16 mouse cellular contexts compared by ENCODE assay signal in the genomic region with DNA sequence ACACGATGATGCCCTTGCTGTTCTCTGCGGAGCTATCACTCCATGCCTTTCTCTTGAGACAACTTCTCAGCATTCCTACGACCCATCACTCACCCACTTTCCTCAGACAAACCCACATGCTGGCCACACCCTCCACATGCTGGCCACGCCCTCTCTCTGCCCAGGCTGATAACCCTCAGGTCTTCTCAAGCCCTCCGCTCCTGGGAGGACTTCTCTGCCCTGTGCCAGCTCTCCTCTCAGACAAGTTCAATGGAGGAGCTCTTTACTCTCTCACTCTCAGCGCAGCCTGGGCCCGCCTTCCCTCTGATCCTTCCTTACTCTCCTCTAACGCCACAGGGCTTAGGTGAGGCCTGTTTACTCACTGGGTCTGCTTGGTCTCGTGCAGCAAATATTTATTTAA. TPM values are rescaled to one million over a fixed set of nuclear protein-coding genes. Genes with fewer than 3 reads are reported as not detected.
DNase-seq lines count a peak whose midpoint lies in the region; ATAC-seq and TF ChIP-seq lines count a peak whose summit lies in the region.
"Had no signal": no experiment of that assay in that cellular context is flagged by ENCODE, and none has a peak within 500 bp of the region (broad histone marks: within the 10 kb centered on the region; RNA-seq: fewer than 3 reads in every experiment).

No protein-coding gene starts in this region.

- no peak for TF ChIP-seq CTCF in E14TG2a.4 (conservative IDR thresholded peaks at IDR 0.05; ENCODE audit: low read length)

- H3K9me3 ChIP-seq in E14TG2a.4 (ENCODE audit: low read length) (no peaks in the 10 kb centered on the region), ES-E14 (ENCODE audit: control insufficient read depth, insufficient read depth, low read depth, low read length) (no peaks in the 10 kb centered on the region)
- H3K9me3 ChIP-seq in erythroblast, embryonic 14.5 days (ENCODE audit: control insufficient read depth, low read length), result peaks cover 5% of the 10 kb centered on the region; the same call in 1 of the 2 replicates
- H3K9me3 ChIP-seq in forebrain, embryonic 16.5 days (ENCODE audit: control insufficient read depth, low read length), result peaks cover 6% of the 10 kb centered on the region
- peaks cover 3% of the 10 kb centered on the region; the same call in 1 of the 2 replicates for H3K9me3 ChIP-seq in hindbrain, embryonic 13.5 days
- H3K9me3 ChIP-seq: forebrain, embryonic 12.5 days; limb, embryonic 13.5 days had no signal

- 0 out of 2 replicates have a peak overlapping the region, but pooled peaks have one; percentile 2 for H3K27ac ChIP-seq in ES-E14 (ENCODE audit: insufficient read depth, low read depth, low read length, poor library complexity, severe bottlenecking)
- no peak overlapping the region for H3K27ac ChIP-seq in forebrain, embryonic 16.5 days (ENCODE audit: low read length)
- H3K27ac ChIP-seq in hindbrain, embryonic 13.5 days, result no peak overlapping the region
- H3K27ac ChIP-seq: forebrain, embryonic 12.5 days; hindbrain, embryonic 14.5 days; limb, embryonic 13.5 days; neural tube, embryonic 15.5 days had no signal

- in situ Hi-C loops in ES-E14 (cut with MboI; ENCODE audit: low sequenced_read_pairs in 2 of 2, unreplicated experiment in 2 of 2), result no loop called here

- 57% methylated on average over 9 of the region's 9 CpGs for WGBS in forebrain, embryonic 16.5 days
- 59% methylated on average over 9 of the region's 9 CpGs for WGBS in hindbrain, embryonic 13.5 days

- H3K4me3 ChIP-seq in E14TG2a.4 (replicated peaks; ENCODE audit: low read length) (peak overlapping the region; percentile 37), ES-E14 (ENCODE audit: insufficient read depth in 1 of 2, low read depth in 1 of 2, low read length in 2 of 2, poor library complexity in 1 of 2, severe bottlenecking in 1 of 2) (no peak overlapping the region)
- H3K4me3 ChIP-seq in erythroblast, embryonic 14.5 days (replicated peaks), result peak overlapping the region; percentile 63
- no peak overlapping the region for H3K4me3 ChIP-seq in forebrain, embryonic 16.5 days (replicated peaks; ENCODE audit: low read length)
- H3K4me3 ChIP-seq in hindbrain, embryonic 13.5 days, result no peak overlapping the region
- H3K4me3 ChIP-seq: forebrain, embryonic 12.5 days; limb, embryonic 13.5 days; neural tube, embryonic 15.5 days had no signal

- peak overlapping the region; percentile 47; the same call in 1 of the 2 replicates for H3K9ac ChIP-seq in ES-E14 (ENCODE audit: insufficient read depth, low read depth, low read length, poor library complexity, severe bottlenecking)
- H3K9ac ChIP-seq in forebrain, embryonic 16.5 days (replicated peaks; ENCODE audit: low read depth, low read length), result no peak overlapping the region
- H3K9ac ChIP-seq in hindbrain, embryonic 13.5 days, result no peak overlapping the region
- H3K9ac ChIP-seq: forebrain, embryonic 12.5 days; hindbrain, embryonic 14.5 days; limb, embryonic 13.5 days; neural tube, embryonic 15.5 days had no signal

- no peak overlapping the region for H3K4me2 ChIP-seq in forebrain, embryonic 16.5 days (ENCODE audit: low read length)
- H3K4me2 ChIP-seq in hindbrain, embryonic 13.5 days, result no peak overlapping the region
- H3K4me2 ChIP-seq: forebrain, embryonic 12.5 days; hindbrain, embryonic 14.5 days; limb, embryonic 13.5 days; neural tube, embryonic 15.5 days had no signal

- DNase-seq in ES-E14 (ENCODE audit: low read depth, low spot score), result no peak
- DNase-seq in kidney, postnatal 10 days, result no peak
- DNase-seq in kidney, adult 8-10 months, result no peak
- DNase-seq: adrenal gland, postnatal 36 days; cerebellum, adult 8-10 months; kidney, postnatal 25 days had no signal

- ATAC-seq in megakaryocyte progenitor cell, adult 5-6 weeks (replicated peaks; ENCODE audit: poor library complexity), result peak; percentile 94
- ATAC-seq in forebrain, embryonic 16.5 days, result no peak
- no peak for ATAC-seq in hindbrain, embryonic 13.5 days (ENCODE audit: low FRiP score)

- no peaks in the 10 kb centered on the region for H3K27me3 ChIP-seq in E14TG2a.4 (ENCODE audit: insufficient read depth, low read length)
- H3K27me3 ChIP-seq in erythroblast, embryonic 14.5 days (ENCODE audit: control insufficient read depth), result peaks cover 14% of the 10 kb centered on the region
- H3K27me3 ChIP-seq in forebrain, embryonic 16.5 days (replicated peaks; ENCODE audit: control insufficient read depth, insufficient read depth, low read length), result no peaks in the 10 kb centered on the region
- no peaks in the 10 kb centered on the region for H3K27me3 ChIP-seq in hindbrain, embryonic 13.5 days
- H3K27me3 ChIP-seq: neural tube, embryonic 15.5 days had no signal

- no peaks in the 10 kb centered on the region for H3K36me3 ChIP-seq in E14TG2a.4 (ENCODE audit: insufficient read depth, low read length)
- no peaks in the 10 kb centered on the region for H3K36me3 ChIP-seq in ES-E14 (ENCODE audit: control insufficient read depth, insufficient read depth, low read length, poor library complexity, severe bottlenecking)
- H3K36me3 ChIP-seq in erythroblast, embryonic 14.5 days (ENCODE audit: control insufficient read depth), result no peaks in the 10 kb centered on the region; the same call in 1 of the 2 replicates
- no peaks in the 10 kb centered on the region for H3K36me3 ChIP-seq in forebrain, embryonic 16.5 days (ENCODE audit: control insufficient read depth, insufficient read depth)
- H3K36me3 ChIP-seq in hindbrain, embryonic 13.5 days, result no peaks in the 10 kb centered on the region
- H3K36me3 ChIP-seq: forebrain, embryonic 12.5 days; limb, embryonic 13.5 days; neural tube, embryonic 15.5 days had no signal

- peaks cover 53% of the 10 kb centered on the region for H3K4me1 ChIP-seq in E14TG2a.4 (replicated peaks; ENCODE audit: low read depth, low read length)
- H3K4me1 ChIP-seq in ES-E14 (ENCODE audit: control insufficient read depth in 2 of 2, insufficient read depth in 2 of 2, low read length in 2 of 2, poor library complexity in 1 of 2), result peaks cover 5 to 22% of the 10 kb centered on the region in 2 experiments
- peaks cover 37% of the 10 kb centered on the region for H3K4me1 ChIP-seq in erythroblast, embryonic 14.5 days (ENCODE audit: control insufficient read depth)
- H3K4me1 ChIP-seq in forebrain, embryonic 16.5 days (replicated peaks; ENCODE audit: control insufficient read depth, insufficient read depth, low read length), result no peaks in the 10 kb centered on the region
- H3K4me1 ChIP-seq in hindbrain, embryonic 13.5 days (replicated peaks), result no peaks in the 10 kb centered on the region
- H3K4me1 ChIP-seq: forebrain, embryonic 12.5 days; limb, embryonic 13.5 days; neural tube, embryonic 15.5 days had no signal

TF ChIP-seq in ES-E14, 5 proteins besides CTCF, POLR2A, EP300 and RAD21:
- TF ChIP-seq CHD2 (IDR thresholded peaks at IDR 0.05; ENCODE audit: low read depth, low read length) (no peak), HCFC1 (IDR thresholded peaks at IDR 0.05; ENCODE audit: borderline replicate concordance, insufficient read depth, low read length) (no peak), ZC3H11A (IDR thresholded peaks at IDR 0.05; ENCODE audit: borderline replicate concordance, low read depth, low read length) (no peak), MAFK (IDR thresholded peaks at IDR 0.05; ENCODE audit: insufficient read depth, low read depth, low read length) (no peak)

RNA-seq across cellular contexts. Expression of a gene that starts 22.5 kb away (rescaled TPM):
- total RNA-seq in ES-E14 (2012; rRNA removed), result 2.0 and 2.6 TPM in 2 replicates
- 0.01 TPM in 1 of 2 replicates, not detected in the other for polyA plus RNA-seq in erythroblast, embryonic 14.5 days (2012)
- total RNA-seq in megakaryocyte progenitor cell, adult 5-6 weeks (2015), result 0.12 TPM in 1 of 2 replicates, not detected in the other
- not detected in 2 replicates for total RNA-seq in megakaryocyte progenitor cell, adult 5-6 weeks (2017)
- 1.4 and 1.6 TPM in 2 replicates for polyA plus RNA-seq in forebrain, embryonic 16.5 days (2015; fragmentation: Nextera tagmentation; extraction: Ambion mirVana)
- polyA plus RNA-seq in hindbrain, embryonic 13.5 days (2015; fragmentation: Nextera tagmentation; extraction: Ambion mirVana), result 1.7 and 2.1 TPM in 2 replicates
- total RNA-seq: monocyte, adult 5-6 weeks had no signal

RNA-seq across cellular contexts. Expression of a gene that starts 35.2 kb away (rescaled TPM):
- total RNA-seq in ES-E14 (2012; rRNA removed), result 45.2 and 47.6 TPM in 2 replicates
- polyA plus RNA-seq in erythroblast, embryonic 14.5 days (2012), result 0.62 and 0.69 TPM in 2 replicates
- 92.5 and 110 TPM in 2 replicates for total RNA-seq in megakaryocyte progenitor cell, adult 5-6 weeks (2015)
- total RNA-seq in megakaryocyte progenitor cell, adult 5-6 weeks (2017), result 98.1 and 128 TPM in 2 replicates
- polyA plus RNA-seq in forebrain, embryonic 16.5 days (2015; fragmentation: Nextera tagmentation; extraction: Ambion mirVana), result 11.3 TPM in 2 replicates
- polyA plus RNA-seq in hindbrain, embryonic 13.5 days (2015; fragmentation: Nextera tagmentation; extraction: Ambion mirVana), result 13.5 and 14.4 TPM in 2 replicates

RNA-seq across cellular contexts. Expression of a gene that starts 44.2 kb away (rescaled TPM):
- total RNA-seq in ES-E14 (2012; rRNA removed), result 0.67 and 2.1 TPM in 2 replicates
- polyA plus RNA-seq in erythroblast, embryonic 14.5 days (2012), result 0.01 TPM in 2 replicates
- total RNA-seq in megakaryocyte progenitor cell, adult 5-6 weeks (2015), result 0.22 and 0.71 TPM in 2 replicates
- total RNA-seq in megakaryocyte progenitor cell, adult 5-6 weeks (2017), result 0.30 and 0.37 TPM in 2 replicates
- polyA plus RNA-seq in forebrain, embryonic 16.5 days (2015; fragmentation: Nextera tagmentation; extraction: Ambion mirVana), result 27.7 and 29.5 TPM in 2 replicates
- polyA plus RNA-seq in hindbrain, embryonic 13.5 days (2015; fragmentation: Nextera tagmentation; extraction: Ambion mirVana), result 28.1 and 30.7 TPM in 2 replicates

Comparison
In these comparisons a context has a peak if more than half of its experiments do, and no peak if none do; other contexts are left out.
1. H3K4me3 ChIP-seq: peak in E14TG2a.4 (single experiment) and erythroblast, embryonic 14.5 days (single experiment); none in ES-E14 (0 of 2), forebrain, embryonic 16.5 days (single experiment) and hindbrain, embryonic 13.5 days (single experiment).
2. RNA of a gene that starts 44.2 kb away (polyA plus RNA-seq): 27.7 to 29.5 TPM in forebrain, embryonic 16.5 days and 28.1 to 30.7 TPM in hindbrain, embryonic 13.5 days; 0.01 TPM in erythroblast, embryonic 14.5 days; every median in the first group is over 10 times any median in the second.